Mouse (Mus musculus) CH12.LX (cell line): ENCODE measurements around the gene Gm43951.

ENCODE experiments used
- CTCF ChIP-seq, 2 experiments: IDR thresholded peaks in 1 of 2; conservative IDR thresholded peaks in 1 of 2; 2 replicates each; pipeline ENCODE4 v1.5.1; 2011 to 2012; ENCODE audit warnings: low read depth in 2 of 2, low read length in 2 of 2, improper control_type of control experiment in 1 of 2, inconsistent platforms in 1 of 2, mild to moderate bottlenecking in 1 of 2, moderate library complexity in 1 of 2
- EP300 ChIP-seq: IDR thresholded peaks from 2 replicates; pipeline ENCODE4 v1.6.1; 2011; ENCODE audit warnings: low read length, improper control_type of control experiment
- PAX5 ChIP-seq: IDR thresholded peaks from 2 replicates; pipeline ENCODE4 v1.6.1; 2012; ENCODE audit warnings: low read length, inconsistent platforms, mixed read lengths
- POLR2A ChIP-seq: IDR thresholded peaks from 2 replicates; pipeline ENCODE4 v1.6.1; 2011; ENCODE audit warnings: low read depth, mild to moderate bottlenecking, improper control_type of control experiment, low read length
- POLR2AphosphoS2 ChIP-seq: IDR thresholded peaks from 2 replicates; pipeline ENCODE4 v1.6.1; 2011; ENCODE audit warnings: low read depth, low read length, improper control_type of control experiment
- SIN3A ChIP-seq: IDR thresholded peaks from 2 replicates; pipeline ENCODE4 v1.6.1; 2012; ENCODE audit warnings: low read length, improper control_type of control experiment, inconsistent platforms
- USF2 ChIP-seq: conservative IDR thresholded peaks from 2 replicates; pipeline ENCODE4 v1.6.1; 2011; ENCODE audit warnings: low read depth, low read length, improper control_type of control experiment
- ZNF384 ChIP-seq: IDR thresholded peaks from 2 replicates; pipeline ENCODE4 v1.6.1; 2012; ENCODE audit warnings: low read depth, low read length, improper control_type of control experiment, inconsistent platforms

DNA sequence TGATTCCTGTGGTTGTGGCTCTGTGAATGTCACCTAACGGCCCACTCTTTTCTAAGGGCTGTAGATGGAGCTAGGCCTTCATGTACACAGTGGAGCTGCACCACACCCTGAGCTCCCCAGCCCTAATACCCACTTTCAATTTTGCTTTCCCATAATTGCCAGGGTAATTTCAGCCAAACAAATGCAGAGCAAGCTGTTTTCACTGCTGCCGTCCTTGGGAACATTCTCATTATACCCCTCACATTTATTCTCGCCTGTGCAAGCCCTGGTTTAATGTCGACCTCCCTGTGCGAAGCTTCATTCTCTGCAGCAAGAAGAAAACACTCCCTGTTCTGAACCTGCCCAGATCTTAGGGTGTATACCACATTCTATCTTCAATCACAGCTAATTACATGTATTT lies 30.7 kb downstream of the Gm43951 start:
- TF ChIP-seq POLR2A, result no peak
- no peak for TF ChIP-seq EP300
- TF ChIP-seq SIN3A, result no peak
- TF ChIP-seq CTCF (conservative IDR thresholded peaks at IDR 0.05 in 1 of 2, IDR thresholded peaks at IDR 0.05 in 1 of 2; ENCODE audit: low read depth in 2 of 2, low read length in 2 of 2), result no peak
- no peak for TF ChIP-seq USF2
- no peak for TF ChIP-seq ZNF384
- no peak for TF ChIP-seq POLR2AphosphoS2
- TF ChIP-seq PAX5, result no peak
